Mouse (Mus musculus) forebrain, embryonic 13.5 days (tissue): ENCODE measurements around the gene Tmco4. TPM values are rescaled to one million over a fixed set of nuclear protein-coding genes. Genes with fewer than 3 reads are reported as not detected.

ENCODE experiments used
- ATAC-seq: fragments of 200-750 bp; cut with Nextera tagmentation; 2 replicates; pipeline ENCODE4 v1.8.0; 2017
- H3K27ac ChIP-seq: fragments of 300-500 bp; sonication (generic); 2 replicates; pipeline ENCODE4 v1.5.1; 2015; ENCODE audit warnings: inconsistent platforms, mild to moderate bottlenecking, moderate library complexity
- H3K27me3 ChIP-seq: fragments of 300-500 bp; sonication (generic); 2 replicates; pipeline ENCODE4 v1.6.1; 2015; ENCODE audit warnings: mild to moderate bottlenecking, inconsistent platforms
- H3K36me3 ChIP-seq: fragments of 300-500 bp; sonication (generic); 2 replicates; pipeline ENCODE4 v1.6.1; 2015; ENCODE audit warnings: mild to moderate bottlenecking, inconsistent platforms; ENCODE audit not compliant: poor library complexity, severe bottlenecking
- H3K4me1 ChIP-seq: fragments of 300-500 bp; sonication (generic); 2 replicates; pipeline ENCODE4 v1.6.1; 2015; ENCODE audit warnings: inconsistent platforms
- H3K4me2 ChIP-seq: fragments of 300-500 bp; sonication (generic); 2 replicates; pipeline ENCODE4 v1.6.1; 2015; ENCODE audit warnings: inconsistent platforms, mild to moderate bottlenecking, moderate library complexity
- H3K4me3 ChIP-seq: fragments of 300-500 bp; sonication (generic); 2 replicates; pipeline ENCODE4 v1.5.1; 2015; ENCODE audit warnings: mild to moderate bottlenecking, inconsistent platforms
- H3K9ac ChIP-seq: fragments of 300-500 bp; sonication (generic); 2 replicates; pipeline ENCODE4 v1.6.1; 2015; ENCODE audit warnings: mild to moderate bottlenecking, inconsistent platforms
- H3K9me3 ChIP-seq: fragments of 300-500 bp; sonication (generic); replicated peaks from 2 replicates; pipeline ENCODE4 v1.6.1; 2016; ENCODE audit warnings: inconsistent platforms
- WGBS: fragments of 180-500 bp; shearing (Covaris S2); methylation state at CpG from one replicate; pipeline ENCODE4 v1.1.7; 2015; 5-methylcytosine and 5-hydroxymethylcytosine counted together
- polyA plus RNA-seq: library from polyadenylated mRNA; unstranded; fragments of >200 nt; fragmentation: Nextera tagmentation; extraction: Ambion mirVana; gene quantifications from 2 replicates; pipeline ENCODE4 v1.2.1, GENCODE M21; 2015

Gene Tmco4
- polyA plus RNA-seq, 1 experiment from 2014 or later, result 0.48 TPM

GRCm38 (mm10) chr4:139046354-139046753 is 73.7 kb downstream of the Tmco4 start:
- Histone ChIP-seq H3K9ac (no peak overlapping the region), H3K4me2 (no peak overlapping the region), H3K36me3 (no peaks in the 10 kb centered on the region), H3K4me1 (peaks cover 13% of the 10 kb centered on the region), H3K4me3 (no peak overlapping the region), H3K27me3 (no peaks in the 10 kb centered on the region), H3K9me3 (no peaks in the 10 kb centered on the region; the same call in 1 of the 2 replicates), H3K27ac (no peak overlapping the region)
- 78% methylated on average over 5 of the region's 5 CpGs for WGBS
- ATAC-seq, result no peak

GRCm38 (mm10) chr4:139048518-139048917 is 75.8 kb downstream of the Tmco4 start:
- Histone ChIP-seq H3K4me2 (no peak overlapping the region), H3K36me3 (no peaks in the 10 kb centered on the region), H3K27ac (no peak overlapping the region), H3K9ac (no peak overlapping the region), H3K4me1 (peaks cover 22% of the 10 kb centered on the region), H3K4me3 (no peak overlapping the region), H3K9me3 (no peaks in the 10 kb centered on the region; the same call in 1 of the 2 replicates), H3K27me3 (peaks cover 16% of the 10 kb centered on the region)
- ATAC-seq, result no peak
- 66% methylated on average over 6 of the region's 6 CpGs for WGBS

GRCm38 (mm10) chr4:139052796-139053195 is 80.1 kb downstream of the Tmco4 start:
- H3K27ac ChIP-seq, result no peak overlapping the region
- peaks cover 26% of the 10 kb centered on the region for H3K27me3 ChIP-seq
- H3K4me2 ChIP-seq, result no peak overlapping the region
- 76% methylated on average over 7 of the region's 7 CpGs for WGBS
- no peaks in the 10 kb centered on the region for H3K9me3 ChIP-seq
- no peak for ATAC-seq
- H3K9ac ChIP-seq, result no peak overlapping the region
- H3K4me1 ChIP-seq, result peaks cover 43% of the 10 kb centered on the region
- no peaks in the 10 kb centered on the region for H3K36me3 ChIP-seq
- no peak overlapping the region for H3K4me3 ChIP-seq

- Histone ChIP-seq H3K4me2 (no peak overlapping the region), H3K9me3 (no peaks in the 10 kb centered on the region), H3K9ac (no peak overlapping the region), H3K27ac (no peak overlapping the region), H3K27me3 (peaks cover 32% of the 10 kb centered on the region), H3K4me3 (no peak overlapping the region), H3K4me1 (peaks cover 43% of the 10 kb centered on the region), H3K36me3 (no peaks in the 10 kb centered on the region)
- 62% methylated on average over 5 of the region's 5 CpGs for WGBS
- ATAC-seq, result no peak
These were observed 80.7 kb downstream of the Tmco4 start for GRCm38 (mm10) chr4:139053391-139053790.

GRCm38 (mm10) chr4:139054300-139054923 is 81.7 kb downstream of the Tmco4 start:
- Histone ChIP-seq H3K9me3 (no peaks in the 10 kb centered on the region), H3K4me1 (peaks cover 43% of the 10 kb centered on the region), H3K27me3 (peaks cover 40% of the 10 kb centered on the region), H3K4me3 (no peak overlapping the region), H3K36me3 (no peaks in the 10 kb centered on the region), H3K4me2 (peak overlapping the region; percentile 25), H3K9ac (no peak overlapping the region), H3K27ac (peak overlapping the region; percentile 54)
- peak; percentile 83 for ATAC-seq
- WGBS, result 32% methylated on average over 9 of the region's 9 CpGs

GRCm38 (mm10) chr4:139055336-139055735 is 82.6 kb downstream of the Tmco4 start:
- peak; percentile 46 for ATAC-seq
- H3K27me3 ChIP-seq, result peaks cover 49% of the 10 kb centered on the region

GRCm38 (mm10) chr4:139055744-139056143 is 83.1 kb downstream of the Tmco4 start:
- Histone ChIP-seq H3K9ac (no peak overlapping the region), H3K4me3 (no peak overlapping the region), H3K4me1 (peaks cover 43% of the 10 kb centered on the region), H3K36me3 (no peaks in the 10 kb centered on the region), H3K9me3 (no peaks in the 10 kb centered on the region), H3K27ac (peak overlapping the region; percentile 54; the same call in 1 of the 2 replicates), H3K27me3 (peaks cover 49% of the 10 kb centered on the region), H3K4me2 (no peak overlapping the region)
- ATAC-seq, result no peak
- 66% methylated on average over 3 of the region's 3 CpGs for WGBS

More at GRCm38 (mm10) chr4:139055336-139055735, 82.6 kb downstream of the Tmco4 start:
- peaks cover 43% of the 10 kb centered on the region for H3K4me1 ChIP-seq
- H3K9ac ChIP-seq, result no peak overlapping the region
- peak overlapping the region; percentile 54 for H3K27ac ChIP-seq
- H3K9me3 ChIP-seq, result no peaks in the 10 kb centered on the region
- no peaks in the 10 kb centered on the region for H3K36me3 ChIP-seq
- no peak overlapping the region for H3K4me3 ChIP-seq
- no peak overlapping the region for H3K4me2 ChIP-seq
- WGBS, result 48% methylated on average over 4 of the region's 4 CpGs

- H3K9ac ChIP-seq, result no peak overlapping the region
- 78% methylated on average over 5 of the region's 5 CpGs for WGBS
- no peak overlapping the region for H3K27ac ChIP-seq
- H3K4me2 ChIP-seq, result no peak overlapping the region
- H3K27me3 ChIP-seq, result peaks cover 44% of the 10 kb centered on the region
- no peaks in the 10 kb centered on the region for H3K9me3 ChIP-seq
- H3K4me3 ChIP-seq, result no peak overlapping the region
- ATAC-seq, result no peak
- H3K36me3 ChIP-seq, result no peaks in the 10 kb centered on the region
- H3K4me1 ChIP-seq, result peaks cover 37% of the 10 kb centered on the region
These were observed 84.6 kb downstream of the Tmco4 start for GRCm38 (mm10) chr4:139057291-139057690.

- H3K4me3 ChIP-seq, result no peak overlapping the region
- WGBS, result 87% methylated on average over 5 of the region's 5 CpGs
- H3K9me3 ChIP-seq, result no peaks in the 10 kb centered on the region
- ATAC-seq, result no peak
- no peak overlapping the region for H3K4me2 ChIP-seq
- H3K27ac ChIP-seq, result no peak overlapping the region
- H3K4me1 ChIP-seq, result peaks cover 30% of the 10 kb centered on the region
- H3K9ac ChIP-seq, result no peak overlapping the region
- H3K36me3 ChIP-seq, result no peaks in the 10 kb centered on the region
- H3K27me3 ChIP-seq, result peaks cover 44% of the 10 kb centered on the region
These were observed 85.3 kb downstream of the Tmco4 start for GRCm38 (mm10) chr4:139058029-139058428.

GRCm38 (mm10) chr4:139059569-139059968 is 86.9 kb downstream of the Tmco4 start:
- H3K9ac ChIP-seq, result no peak overlapping the region
- H3K27ac ChIP-seq, result no peak overlapping the region
- ATAC-seq, result no peak
- no peaks in the 10 kb centered on the region for H3K36me3 ChIP-seq
- 8% methylated on average over 7 of the region's 7 CpGs for WGBS
- peaks cover 40% of the 10 kb centered on the region for H3K27me3 ChIP-seq
- H3K9me3 ChIP-seq, result no peaks in the 10 kb centered on the region
- H3K4me1 ChIP-seq, result peaks cover 17% of the 10 kb centered on the region
- H3K4me3 ChIP-seq, result no peak overlapping the region
- H3K4me2 ChIP-seq, result no peak overlapping the region

GRCm38 (mm10) chr4:139064831-139065230 is 92.1 kb downstream of the Tmco4 start:
- Histone ChIP-seq H3K4me2 (no peak overlapping the region), H3K27me3 (peaks cover 24% of the 10 kb centered on the region), H3K36me3 (no peaks in the 10 kb centered on the region), H3K4me1 (no peaks in the 10 kb centered on the region), H3K9me3 (no peaks in the 10 kb centered on the region), H3K27ac (no peak overlapping the region), H3K4me3 (no peak overlapping the region), H3K9ac (no peak overlapping the region)
- no peak for ATAC-seq
- WGBS, result 84% methylated on average over 5 of the region's 5 CpGs

GRCm38 (mm10) chr4:139068287-139068686 is 95.6 kb downstream of the Tmco4 start:
- no peak overlapping the region for H3K4me3 ChIP-seq
- no peak for ATAC-seq
- H3K4me2 ChIP-seq, result no peak overlapping the region
- H3K9me3 ChIP-seq, result no peaks in the 10 kb centered on the region
- peaks cover 41% of the 10 kb centered on the region for H3K27me3 ChIP-seq
- no peaks in the 10 kb centered on the region for H3K36me3 ChIP-seq
- no peak overlapping the region for H3K9ac ChIP-seq
- WGBS, result 38% methylated on average over 4 of the region's 4 CpGs
- no peak overlapping the region for H3K27ac ChIP-seq
- no peaks in the 10 kb centered on the region for H3K4me1 ChIP-seq

GRCm38 (mm10) chr4:139074060-139074459 is 101.4 kb downstream of the Tmco4 start:
- Histone ChIP-seq H3K36me3 (no peaks in the 10 kb centered on the region), H3K9ac (no peak overlapping the region), H3K4me2 (peak overlapping the region; percentile 84), H3K9me3 (no peaks in the 10 kb centered on the region), H3K4me1 (peaks cover 24% of the 10 kb centered on the region), H3K27ac (no peak overlapping the region), H3K4me3 (peak overlapping the region; percentile 56), H3K27me3 (peaks cover 82% of the 10 kb centered on the region)
- 20% methylated on average over 29 of the region's 29 CpGs for WGBS
- no peak for ATAC-seq
